Mouse (Mus musculus) heart, embryonic 13.5 days (tissue): ENCODE measurements around the gene Aco2. TPM values are rescaled to one million over a fixed set of nuclear protein-coding genes. Genes with fewer than 3 reads are reported as not detected.

Experiments
- ATAC-seq: fragments of 200-750 bp; cut with Nextera tagmentation; 2 replicates; pipeline ENCODE4 v1.8.0; 2017; ENCODE audit warnings: moderate TSS enrichment; ENCODE audit not compliant: insufficient number of reproducible peaks, low FRiP score, low TSS enrichment; ENCODE audit errors: extremely low read depth
- H3K27ac ChIP-seq: fragments of 300-500 bp; sonication (generic); replicated peaks from 2 replicates; pipeline ENCODE4 v1.5.1; 2015; ENCODE audit warnings: moderate library complexity, mild to moderate bottlenecking, inconsistent platforms
- H3K27me3 ChIP-seq: fragments of 300-500 bp; sonication (generic); replicated peaks from 2 replicates; pipeline ENCODE4 v1.6.1; 2015; ENCODE audit warnings: mild to moderate bottlenecking, inconsistent platforms
- H3K36me3 ChIP-seq: fragments of 300-500 bp; sonication (generic); 2 replicates; pipeline ENCODE4 v1.6.1; 2015; ENCODE audit warnings: mild to moderate bottlenecking, inconsistent platforms
- H3K4me1 ChIP-seq: fragments of 300-500 bp; sonication (generic); 2 replicates; pipeline ENCODE4 v1.6.1; 2015; ENCODE audit warnings: inconsistent platforms
- H3K4me2 ChIP-seq: fragments of 300-500 bp; sonication (generic); 2 replicates; pipeline ENCODE4 v1.6.1; 2015; ENCODE audit warnings: inconsistent platforms, mild to moderate bottlenecking, moderate library complexity
- H3K4me3 ChIP-seq: fragments of 300-500 bp; sonication (generic); 2 replicates; pipeline ENCODE4 v1.5.1; 2015; ENCODE audit warnings: moderate library complexity, mild to moderate bottlenecking, inconsistent platforms
- H3K9ac ChIP-seq: fragments of 300-500 bp; sonication (generic); 2 replicates; pipeline ENCODE4 v1.6.1; 2015; ENCODE audit warnings: inconsistent platforms, mild to moderate bottlenecking, moderate library complexity
- H3K9me3 ChIP-seq: fragments of 300-500 bp; sonication (generic); 2 replicates; pipeline ENCODE4 v1.6.1; 2016; ENCODE audit warnings: inconsistent platforms
- WGBS: fragments of 180-500 bp; shearing (Covaris S2); methylation state at CpG from one replicate; pipeline ENCODE4 v1.1.7; 2015; ENCODE audit warnings: mixed read lengths; 5-methylcytosine and 5-hydroxymethylcytosine counted together
- polyA plus RNA-seq: library from polyadenylated mRNA; unstranded; fragments of >200 nt; fragmentation: Nextera tagmentation; extraction: Ambion mirVana; gene quantifications from 2 replicates; pipeline ENCODE4 v1.2.1, GENCODE M21; 2015

Aco2 gene
- polyA plus RNA-seq, 1 experiment from 2014 or later, result 486 TPM

GRCm38 (mm10) chr15:81885418-81885934 lies 13.4 kb downstream of the Aco2 start:
- ATAC-seq, result no peak
- no peak overlapping the region for H3K9ac ChIP-seq
- H3K4me3 ChIP-seq, result no peak overlapping the region
- H3K4me2 ChIP-seq, result no peak overlapping the region
- H3K27ac ChIP-seq, result no peak overlapping the region
- H3K4me1 ChIP-seq, result peaks cover 45% of the 10 kb centered on the region
- 93% methylated on average over 3 of the region's 3 CpGs for WGBS
- H3K9me3 ChIP-seq, result no peaks in the 10 kb centered on the region
- H3K27me3 ChIP-seq, result no peaks in the 10 kb centered on the region
- H3K36me3 ChIP-seq, result peaks cover 51% of the 10 kb centered on the region

- 85% methylated on average over 6 of the region's 6 CpGs for WGBS
- Histone ChIP-seq H3K4me3 (no peak overlapping the region), H3K4me1 (peaks cover 34% of the 10 kb centered on the region), H3K9me3 (no peaks in the 10 kb centered on the region), H3K4me2 (no peak overlapping the region), H3K9ac (no peak overlapping the region), H3K36me3 (peaks cover 66% of the 10 kb centered on the region), H3K27ac (no peak overlapping the region), H3K27me3 (no peaks in the 10 kb centered on the region)
- no peak for ATAC-seq
Measured at GRCm38 (mm10) chr15:81886795-81887550, 14.9 kb downstream of the Aco2 start.

GRCm38 (mm10) chr15:81889175-81889574 lies 17.1 kb downstream of the Aco2 start:
- WGBS, result 86% methylated on average over 7 of the region's 7 CpGs

GRCm38 (mm10) chr15:81891140-81891802 lies 19.2 kb downstream of the Aco2 start:
- Histone ChIP-seq H3K27ac (0 out of 2 replicates have a peak overlapping the region, but pooled peaks have one; percentile 8), H3K9me3 (no peaks in the 10 kb centered on the region), H3K4me1 (peaks cover 21% of the 10 kb centered on the region), H3K36me3 (peaks cover 88% of the 10 kb centered on the region), H3K4me2 (no peak overlapping the region), H3K9ac (no peak overlapping the region), H3K27me3 (no peaks in the 10 kb centered on the region), H3K4me3 (no peak overlapping the region)
- ATAC-seq, result no peak
- WGBS, result 74% methylated on average over 7 of the region's 7 CpGs

More at GRCm38 (mm10) chr15:81889175-81889574, 17.1 kb downstream of the Aco2 start:
- no peak overlapping the region for H3K9ac ChIP-seq
- H3K4me3 ChIP-seq, result no peak overlapping the region
- no peak overlapping the region for H3K27ac ChIP-seq
- ATAC-seq, result no peak
- no peaks in the 10 kb centered on the region for H3K27me3 ChIP-seq
- no peaks in the 10 kb centered on the region for H3K9me3 ChIP-seq
- peaks cover 77% of the 10 kb centered on the region for H3K36me3 ChIP-seq
- H3K4me2 ChIP-seq, result no peak overlapping the region
- peaks cover 33% of the 10 kb centered on the region for H3K4me1 ChIP-seq

GRCm38 (mm10) chr15:81891822-81892580 lies 19.9 kb downstream of the Aco2 start:
- ATAC-seq, result peak; percentile 75
- no peak overlapping the region for H3K4me3 ChIP-seq
- H3K4me1 ChIP-seq, result peaks cover 18% of the 10 kb centered on the region
- H3K27ac ChIP-seq, result 0 out of 2 replicates have a peak overlapping the region, but pooled peaks have one; percentile 48
- no peak overlapping the region for H3K9ac ChIP-seq
- 77% methylated on average over 8 of the region's 8 CpGs for WGBS
- H3K4me2 ChIP-seq, result no peak overlapping the region
- peaks cover 95% of the 10 kb centered on the region for H3K36me3 ChIP-seq
- no peaks in the 10 kb centered on the region for H3K27me3 ChIP-seq
- H3K9me3 ChIP-seq, result no peaks in the 10 kb centered on the region

GRCm38 (mm10) chr15:81894002-81894401 lies 21.9 kb downstream of the Aco2 start:
- no peak for ATAC-seq
- peaks cover 98% of the 10 kb centered on the region for H3K36me3 ChIP-seq
- no peak overlapping the region for H3K4me2 ChIP-seq
- H3K27me3 ChIP-seq, result no peaks in the 10 kb centered on the region
- H3K4me1 ChIP-seq, result peaks cover 18% of the 10 kb centered on the region
- H3K4me3 ChIP-seq, result no peak overlapping the region
- no peak overlapping the region for H3K27ac ChIP-seq
- no peak overlapping the region for H3K9ac ChIP-seq
- 59% methylated on average over 1 of the region's 1 CpGs for WGBS
- no peaks in the 10 kb centered on the region for H3K9me3 ChIP-seq

GRCm38 (mm10) chr15:81896407-81896806 lies 24.3 kb downstream of the Aco2 start:
- Histone ChIP-seq H3K9me3 (no peaks in the 10 kb centered on the region), H3K36me3 (peaks cover 97% of the 10 kb centered on the region), H3K27me3 (no peaks in the 10 kb centered on the region), H3K27ac (no peak overlapping the region), H3K4me1 (peaks cover 16% of the 10 kb centered on the region), H3K9ac (no peak overlapping the region), H3K4me3 (no peak overlapping the region), H3K4me2 (no peak overlapping the region)
- 87% methylated on average over 2 of the region's 2 CpGs for WGBS
- ATAC-seq, result no peak

- WGBS, result 85% methylated on average over 5 of the region's 5 CpGs
- Histone ChIP-seq H3K36me3 (peaks cover 97% of the 10 kb centered on the region), H3K4me2 (no peak overlapping the region), H3K27ac (no peak overlapping the region), H3K4me3 (no peak overlapping the region), H3K9ac (no peak overlapping the region), H3K9me3 (no peaks in the 10 kb centered on the region), H3K27me3 (no peaks in the 10 kb centered on the region), H3K4me1 (peaks cover 12% of the 10 kb centered on the region)
- ATAC-seq, result no peak
Measured at GRCm38 (mm10) chr15:81897607-81898285, 25.6 kb downstream of the Aco2 start.

- 50% methylated on average over 2 of the region's 2 CpGs for WGBS
- Histone ChIP-seq H3K9ac (no peak overlapping the region), H3K27ac (peak overlapping the region; percentile 55; the same call in 1 of the 2 replicates), H3K4me1 (peaks cover 12% of the 10 kb centered on the region), H3K4me3 (no peak overlapping the region), H3K4me2 (no peak overlapping the region), H3K27me3 (no peaks in the 10 kb centered on the region), H3K9me3 (no peaks in the 10 kb centered on the region), H3K36me3 (peaks cover 97% of the 10 kb centered on the region)
- no peak for ATAC-seq
Measured at GRCm38 (mm10) chr15:81898751-81899150, 26.6 kb downstream of the Aco2 start.

GRCm38 (mm10) chr15:81904939-81905338 lies 32.8 kb downstream of the Aco2 start:
- no peak overlapping the region for H3K4me3 ChIP-seq
- no peak overlapping the region for H3K4me2 ChIP-seq
- no peak for ATAC-seq
- H3K9me3 ChIP-seq, result no peaks in the 10 kb centered on the region
- no peaks in the 10 kb centered on the region for H3K4me1 ChIP-seq
- no peaks in the 10 kb centered on the region for H3K27me3 ChIP-seq
- H3K27ac ChIP-seq, result no peak overlapping the region
- 39% methylated on average over 2 of the region's 2 CpGs for WGBS
- no peak overlapping the region for H3K9ac ChIP-seq
- peaks cover 100% of the 10 kb centered on the region for H3K36me3 ChIP-seq

- H3K27me3 ChIP-seq, result no peaks in the 10 kb centered on the region
- no peak overlapping the region for H3K27ac ChIP-seq
- no peaks in the 10 kb centered on the region for H3K9me3 ChIP-seq
- whole genome bisulfite sequencing, result 84% methylated on average over 8 of the region's 8 CpGs
- H3K36me3 ChIP-seq, result peaks cover 100% of the 10 kb centered on the region
- no peak overlapping the region for H3K4me3 ChIP-seq
- no peak for ATAC-seq
- no peak overlapping the region for H3K4me2 ChIP-seq
- no peak overlapping the region for H3K9ac ChIP-seq
- no peaks in the 10 kb centered on the region for H3K4me1 ChIP-seq
Measured at GRCm38 (mm10) chr15:81907953-81908352, 35.8 kb downstream of the Aco2 start.
